Mouse (Mus musculus) CD4-positive, CD25-positive, alpha-beta regulatory T cell, adult 4 months (primary cell): ENCODE data around the gene Slc26a11. TPM values are rescaled to one million over a fixed set of nuclear protein-coding genes. Genes with fewer than 3 reads are reported as not detected.

Experiments used
- ATAC-seq: one replicate; pipeline ENCODE4 v1.8.0; 2017
- polyA plus RNA-seq, 2 experiments: library from polyadenylated mRNA; unstranded; fragments of 100-300 nt; shearing (Covaris generic); gene quantifications; one replicate each; pipeline ENCODE4 v1.2.1; 2017

The Slc26a11 gene
- polyA plus RNA-seq, 2 experiments from 2014 or later: 8.0 to 16.2 TPM

GRCm38 (mm10) chr11:119402501-119403160, 47.3 kb downstream of the Slc26a11 start:
- no peak for ATAC-seq

DNA sequence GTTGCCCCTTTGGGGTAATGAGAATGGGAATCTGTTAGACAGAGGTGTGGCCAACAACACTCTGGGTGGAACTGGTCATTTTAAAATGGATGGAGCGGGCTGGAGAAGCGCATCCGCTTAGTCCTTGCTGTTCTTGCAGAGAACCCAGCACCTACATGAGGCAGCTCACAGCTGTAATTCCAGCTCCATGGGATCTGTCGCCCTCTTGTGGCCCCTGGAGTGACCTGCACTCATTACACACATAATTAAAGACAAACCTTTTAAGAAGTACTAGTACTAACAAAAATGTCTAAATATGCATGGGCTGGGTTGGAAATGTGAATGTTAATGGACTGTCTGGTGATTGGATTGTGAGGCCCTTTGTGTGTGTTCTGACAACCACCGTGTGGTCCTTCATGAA, 49.3 kb downstream of the Slc26a11 start:
- ATAC-seq: no peak

DNA sequence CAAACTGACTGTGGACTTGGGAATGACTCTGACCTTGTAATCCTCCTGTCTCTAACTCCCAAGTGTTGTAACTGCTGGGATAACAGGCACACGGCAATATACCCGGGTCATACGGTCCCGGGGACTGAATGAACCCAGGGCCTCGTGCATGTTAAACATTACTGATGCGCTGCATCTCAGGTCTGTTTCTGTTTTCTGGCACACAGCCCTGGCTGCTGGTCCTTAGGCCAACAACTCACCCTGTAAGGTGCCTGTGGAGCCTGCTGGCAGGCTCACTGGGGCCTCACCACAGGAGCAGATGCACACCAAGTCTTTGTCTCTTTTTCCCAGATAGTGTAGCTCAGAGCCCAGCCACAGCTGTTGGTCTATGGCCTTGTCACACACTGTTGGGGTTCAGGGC, 52.0 kb downstream of the Slc26a11 start:
- no peak for ATAC-seq

DNA sequence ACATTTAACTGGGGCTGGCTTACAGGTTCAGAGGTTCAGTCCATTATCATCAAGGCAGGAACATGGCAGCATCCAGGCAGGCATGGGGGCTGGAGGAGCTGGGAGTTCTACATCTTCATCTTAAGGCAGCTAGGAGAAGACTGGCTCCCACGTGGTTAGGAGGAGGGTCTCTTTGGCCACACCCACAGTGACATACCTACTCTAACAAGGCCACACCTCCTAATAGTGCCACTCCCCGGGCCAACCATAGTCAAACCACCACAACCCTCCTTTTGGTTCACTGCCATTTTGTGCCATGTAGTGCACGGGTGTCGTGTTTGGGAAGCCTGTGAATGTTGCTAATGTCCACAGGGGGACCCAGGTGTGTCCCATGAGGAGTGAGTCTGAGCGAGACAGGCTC, 52.6 kb downstream of the Slc26a11 start:
- ATAC-seq: no peak

GRCm38 (mm10) chr11:119419327-119420118, 64.2 kb downstream of the Slc26a11 start:
- ATAC-seq: no peak

- no peak for ATAC-seq
Measured at GRCm38 (mm10) chr11:119420426-119420825, 65.1 kb downstream of the Slc26a11 start.

- ATAC-seq: no peak
Measured at GRCm38 (mm10) chr11:119427431-119427830, 72.1 kb downstream of the Slc26a11 start.

DNA sequence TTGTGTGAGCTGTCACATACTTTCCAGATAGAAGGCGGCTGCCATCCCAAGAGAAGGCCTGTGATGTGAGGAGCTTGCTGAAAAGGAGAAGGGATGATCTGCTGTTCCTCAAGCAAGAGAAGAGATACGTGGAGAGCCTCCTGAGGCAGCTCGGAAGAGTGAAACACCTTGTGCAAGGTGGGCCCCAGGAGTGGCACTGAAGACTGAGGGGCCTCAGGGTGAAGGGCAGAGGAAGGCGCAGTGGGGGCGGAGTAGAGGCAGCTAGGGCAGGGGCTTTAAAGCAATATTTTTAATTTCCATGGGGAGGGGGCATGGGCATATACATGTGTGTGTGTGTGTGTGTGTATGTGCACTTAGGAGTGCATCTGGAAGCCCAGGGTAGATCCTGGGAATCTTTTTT, 72.6 kb downstream of the Slc26a11 start:
- no peak for ATAC-seq

DNA sequence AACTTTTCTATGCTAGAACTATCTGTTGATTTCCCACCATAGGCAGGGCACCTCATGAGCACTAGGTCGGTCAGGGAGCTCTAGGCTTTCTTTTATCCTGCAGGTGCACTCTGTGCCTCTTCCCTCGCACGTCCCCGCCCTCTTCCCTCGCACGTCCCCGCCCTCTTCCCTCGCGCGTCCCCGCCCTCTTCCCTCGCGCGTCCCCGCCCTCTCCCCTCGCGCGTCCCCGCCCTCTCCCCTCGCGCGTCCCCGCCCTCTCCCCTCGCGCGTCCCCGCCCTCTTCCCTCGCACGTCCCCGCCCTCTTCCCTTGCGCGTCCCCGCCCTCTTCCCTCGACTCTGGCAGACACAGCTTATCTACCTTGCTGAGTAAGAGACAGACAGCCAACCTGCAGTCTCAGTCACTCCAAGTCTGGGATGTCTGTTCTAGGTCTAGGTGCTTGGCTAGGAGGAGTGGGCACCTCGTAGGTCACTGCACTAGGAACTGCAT, 73.3 kb downstream of the Slc26a11 start:
- peak; percentile 94 for ATAC-seq

Other genes with a start within 250 kb of the Slc26a11 start
- gene Tbc1d16, start 127.1 kb upstream of the Slc26a11 start, polyA plus RNA-seq: 1 to 10 TPM in 1 of 2 experiments, under 1 TPM in 1; 0.72 to 1.0 TPM
- gene Ccdc40, start 127.0 kb upstream of the Slc26a11 start, polyA plus RNA-seq: 1 to 10 TPM; 2.9 to 3.6 TPM
- gene Gaa, start 87.7 kb upstream of the Slc26a11 start, polyA plus RNA-seq: 10 to 100 TPM; 11.5 to 27.8 TPM
- gene Eif4a3, start 55.5 kb upstream of the Slc26a11 start, polyA plus RNA-seq: 100 to 1,000 TPM; 175 to 208 TPM
- not detected for gene Card14, start 47.8 kb upstream of the Slc26a11 start, polyA plus RNA-seq
- gene Sgsh, start within 50 bp of the Slc26a11 start, polyA plus RNA-seq: 10 to 100 TPM in 1 of 2 experiments, 1 to 10 TPM in 1; 7.4 to 19.9 TPM
- 10 to 100 TPM; 51.8 to 54.0 TPM for gene Rnf213, start 37.5 kb downstream of the Slc26a11 start, polyA plus RNA-seq
- 10 to 100 TPM; 11.2 to 21.9 TPM for gene Endov, start 135.8 kb downstream of the Slc26a11 start, polyA plus RNA-seq
- not detected for gene Nptx1, start 192.2 kb downstream of the Slc26a11 start, polyA plus RNA-seq
- 10 to 100 TPM in 1 of 2 experiments, 1 to 10 TPM in 1; 8.7 to 12.2 TPM for gene Rptor, start 247.3 kb downstream of the Slc26a11 start, polyA plus RNA-seq